Mouse (Mus musculus) lung, postnatal 4 days (tissue): ENCODE measurements at regions not wholly inside any gene's neighbourhood (a gene's known extent, or its start where the extent isn't known, plus 50 kb on each side); places are given as distances from the start of the nearest gene placed in this dataset.
A peak's percentile ranks its signal among the peaks of the same experiment; 100 is the strongest.

ENCODE experiments used
- DNase-seq, 2 experiments: peaks; one replicate each; pipeline ENCODE4 v3.0.0; 2021

DNA sequence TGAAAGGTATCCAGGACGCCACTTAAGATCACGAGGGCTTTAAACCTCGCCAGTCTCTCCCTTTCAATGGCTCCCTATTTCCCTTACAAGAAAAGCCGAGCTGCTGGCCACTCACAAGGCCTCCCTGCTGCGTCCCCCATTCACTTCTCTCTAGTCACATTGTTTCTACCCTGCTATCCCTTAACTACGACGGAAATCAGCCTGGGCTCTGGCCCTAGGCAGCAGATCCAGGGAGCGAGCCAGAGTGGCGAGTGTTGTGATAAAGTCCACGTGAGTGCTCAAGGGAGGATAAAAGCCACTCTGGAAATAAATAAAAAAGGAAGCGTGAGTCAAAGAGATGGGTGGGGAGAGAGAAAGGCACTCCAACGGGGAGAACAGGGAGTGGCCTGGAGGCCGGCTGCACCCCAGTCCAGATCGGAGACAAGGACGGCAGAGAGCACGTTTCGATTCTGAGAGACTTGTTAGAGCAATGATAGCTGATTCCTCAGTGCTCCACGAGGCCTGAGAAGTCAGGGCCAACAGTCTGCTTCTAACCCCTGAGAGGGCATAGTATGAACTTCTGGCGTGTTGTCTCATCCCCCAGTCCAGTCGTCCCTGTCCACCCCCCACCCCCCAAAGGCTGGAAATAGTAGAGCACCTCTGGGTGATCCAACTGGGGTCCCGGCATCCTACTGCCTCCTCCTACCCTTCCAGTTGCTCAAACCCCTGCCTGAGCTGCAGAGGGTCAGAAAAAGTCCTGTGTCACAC is 84.8 kb upstream of the Calm2 start:
- peak; percentile 45 to 48 for DNase-seq

- DNase-seq, result peak in 1 of 2 experiments; percentile 19
These were observed 85.4 kb upstream of the Calm2 start for GRCm38 (mm10) chr17:87532158-87532545.

- DNase-seq, result no peak
These were observed 86.0 kb upstream of the Calm2 start for GRCm38 (mm10) chr17:87532762-87533161.

GRCm38 (mm10) chr17:87549568-87549967 is 86.2 kb upstream of the Epcam start:
- DNase-seq, result no peak

DNA sequence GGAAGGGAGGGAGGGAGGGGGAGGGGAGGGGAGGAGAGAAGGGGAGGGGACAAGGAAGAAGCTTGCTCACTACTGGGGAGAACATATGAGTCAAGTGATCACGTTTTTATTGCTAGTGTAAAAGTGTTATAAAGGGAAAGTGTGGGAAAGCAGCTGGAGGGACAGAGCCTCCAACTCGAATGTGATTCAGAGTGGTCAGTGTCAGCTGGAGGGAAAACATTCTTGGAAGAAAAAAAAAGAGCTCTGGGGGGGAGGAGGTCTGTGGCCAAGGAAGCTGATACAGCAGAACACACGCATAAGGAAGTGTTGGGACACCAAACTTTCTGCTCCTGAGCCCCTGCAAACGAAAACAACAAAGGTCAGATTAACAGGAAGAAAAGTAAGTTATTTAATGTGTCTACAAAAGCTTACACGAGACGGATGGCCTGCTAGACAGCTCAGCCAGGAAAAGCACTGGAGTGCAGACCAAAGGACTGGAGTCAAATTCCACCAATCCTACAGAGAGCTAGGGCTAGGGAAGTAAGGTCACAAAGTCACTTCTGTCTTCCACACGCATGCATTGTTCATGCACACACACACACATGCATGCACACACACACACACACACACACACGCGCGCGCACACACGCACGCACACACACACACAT is 85.1 kb upstream of the Epcam start:
- DNase-seq, result no peak

- no peak for DNase-seq
These were observed 81.2 kb upstream of the Epcam start for GRCm38 (mm10) chr17:87554561-87554960.

- no peak for DNase-seq
These were observed 77.4 kb upstream of the Epcam start for GRCm38 (mm10) chr17:87558419-87558818.

DNA sequence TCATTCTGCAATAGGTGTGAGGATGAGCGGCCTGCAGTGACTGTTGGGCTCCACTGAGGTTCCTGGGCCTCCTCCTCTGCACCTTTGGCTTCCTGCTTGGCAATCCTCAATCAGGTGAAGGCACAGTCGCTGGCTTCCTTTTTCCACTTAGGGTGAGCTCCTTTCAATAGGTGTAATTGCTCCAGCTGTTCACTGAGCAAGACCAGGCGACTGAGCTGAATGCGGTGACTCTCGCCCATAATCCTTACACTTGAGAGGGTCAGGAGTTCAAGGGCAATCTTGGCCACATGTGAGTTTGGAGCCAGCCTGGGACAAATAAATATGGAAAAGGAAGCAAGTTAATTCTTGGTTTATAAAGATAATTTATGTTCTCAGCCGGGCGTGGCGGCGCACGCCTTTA is 76.1 kb upstream of the Epcam start:
- DNase-seq, result no peak

GRCm38 (mm10) chr17:87560923-87561322 is 74.9 kb upstream of the Epcam start:
- no peak for DNase-seq

DNA sequence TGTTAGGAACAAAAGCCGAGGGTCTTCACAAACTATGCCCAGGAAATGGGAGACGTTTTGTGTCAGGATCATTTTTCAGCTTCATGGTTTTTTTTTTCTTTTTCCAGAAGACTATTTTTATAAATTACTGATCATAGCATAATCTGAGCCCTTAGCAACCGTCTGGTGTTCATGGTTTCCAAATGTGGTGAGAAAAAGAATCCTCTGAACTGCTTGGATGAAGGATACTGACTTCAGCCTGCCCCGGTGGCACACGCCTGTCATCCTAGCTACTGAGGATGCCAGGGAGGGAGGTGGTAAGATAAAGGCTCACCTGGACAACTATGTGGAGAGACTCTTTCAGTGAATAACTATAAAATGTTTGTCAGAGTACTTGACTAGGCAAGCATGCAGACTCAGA is 72.4 kb upstream of the Epcam start:
- no peak for DNase-seq

DNA sequence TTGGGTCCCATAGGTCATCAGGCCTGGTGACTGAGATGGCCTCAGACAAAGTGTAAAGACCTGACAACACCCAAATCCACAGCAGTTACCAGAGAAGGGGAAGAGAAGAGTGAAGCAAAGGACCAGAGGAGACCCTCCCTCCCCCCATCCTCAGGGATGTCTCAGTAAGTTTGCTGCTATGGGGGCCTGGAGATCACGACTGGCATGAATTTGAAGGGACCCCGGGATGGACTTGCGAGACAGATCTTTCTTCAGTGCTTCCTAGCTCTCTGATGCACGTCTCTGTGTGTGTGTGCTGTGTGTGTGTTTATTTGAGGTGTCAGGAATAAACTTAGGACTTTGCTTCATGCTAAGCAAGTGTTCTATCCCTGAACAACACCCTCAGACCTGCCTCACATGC is 70.1 kb upstream of the Epcam start:
- DNase-seq, result no peak

DNA sequence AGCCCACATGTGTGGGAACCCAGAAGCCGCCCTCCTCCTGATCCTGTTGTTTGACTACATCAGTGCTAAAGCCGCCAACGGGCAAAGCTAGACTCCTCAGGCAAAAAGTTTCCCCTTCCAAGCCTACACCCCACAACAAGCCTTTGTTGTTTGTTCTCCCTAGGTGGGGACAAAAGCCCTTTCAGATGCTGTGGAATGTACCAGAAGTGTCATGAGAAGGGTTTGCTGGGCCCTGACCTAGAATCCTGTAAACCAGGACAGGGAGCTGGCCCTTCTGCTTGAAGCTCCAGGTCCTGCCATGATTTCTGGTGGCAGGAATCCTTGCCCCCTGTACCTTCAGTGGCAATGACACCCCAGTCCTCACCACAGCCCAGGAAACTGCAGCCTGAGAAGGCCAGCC is 69.5 kb upstream of the Epcam start:
- no peak for DNase-seq

DNA sequence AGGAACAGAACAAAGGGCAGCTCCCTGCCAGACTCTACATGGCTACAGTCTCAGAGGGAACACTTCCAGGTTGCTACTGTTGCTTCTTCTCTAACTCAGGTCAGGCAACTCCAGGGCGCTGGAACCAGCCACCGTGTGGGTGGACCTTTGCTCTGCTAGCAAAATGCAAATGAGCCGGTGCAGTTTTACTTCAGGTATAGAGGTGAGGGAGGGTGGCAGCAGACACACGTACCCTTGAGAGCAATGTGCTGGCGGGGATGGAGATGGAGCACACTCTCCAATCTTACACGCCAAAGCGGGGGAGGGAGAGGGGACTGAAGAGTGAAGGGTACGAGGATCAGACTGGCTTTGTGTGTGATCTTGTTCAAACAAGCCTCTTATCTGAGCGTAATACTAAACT is 68.8 kb upstream of the Epcam start:
- no peak for DNase-seq

- no peak for DNase-seq
These were observed 68.3 kb upstream of the Epcam start for GRCm38 (mm10) chr17:87567475-87567874.

- no peak for DNase-seq
These were observed 65.8 kb upstream of the Epcam start for GRCm38 (mm10) chr17:87569981-87570380.

GRCm38 (mm10) chr17:87570676-87571344 is 65.0 kb upstream of the Epcam start:
- DNase-seq, result no peak

DNA sequence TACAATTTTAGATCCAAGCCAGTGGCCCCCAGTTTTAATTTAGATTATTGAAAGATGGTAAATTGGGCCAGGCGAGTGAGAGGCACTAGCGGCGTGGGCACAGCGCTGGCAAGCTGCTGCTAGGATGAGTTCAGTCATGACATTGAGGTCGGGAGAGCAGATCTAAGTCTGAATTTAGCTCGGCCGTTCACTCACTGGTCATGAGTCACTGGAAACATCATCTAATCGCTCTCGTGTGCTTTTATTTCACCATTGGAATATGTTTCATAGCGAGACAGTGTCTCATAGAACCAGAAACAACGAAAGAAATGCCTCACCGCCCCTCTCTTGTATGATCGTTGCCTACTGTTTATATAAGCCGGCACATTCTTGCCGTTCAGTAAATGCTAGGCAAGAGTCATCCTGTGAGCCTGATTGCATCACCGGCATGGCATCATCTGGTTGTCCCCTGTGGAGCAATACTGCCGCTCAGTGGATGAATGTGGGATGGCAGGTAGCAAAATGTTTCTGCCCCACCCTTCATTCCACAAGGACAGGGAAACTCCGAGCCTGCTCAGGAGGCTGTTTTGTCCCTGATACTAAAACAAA is 64.3 kb upstream of the Epcam start:
- DNase-seq, result peak; percentile 88 to 95

DNA sequence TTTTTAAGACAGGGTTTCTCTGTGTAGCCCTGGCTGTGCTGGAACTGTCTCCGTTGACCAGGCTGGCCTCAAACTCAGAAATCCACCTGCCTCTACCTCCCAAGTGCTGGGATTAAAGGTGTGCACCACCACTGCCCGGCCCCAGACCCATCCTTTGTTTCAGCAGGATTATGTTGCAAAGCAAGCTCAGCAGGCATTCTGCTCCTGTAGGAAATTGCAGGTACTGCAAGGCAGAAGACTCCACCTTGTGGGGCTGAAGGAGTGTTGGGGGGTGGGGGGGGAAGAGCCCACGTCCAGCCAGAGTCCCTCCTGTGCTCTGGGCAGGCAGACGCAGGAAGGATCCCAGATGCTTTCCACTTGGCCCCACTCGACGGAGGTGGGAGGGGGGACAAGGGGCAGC is 52.2 kb upstream of the Epcam start:
- no peak for DNase-seq

GRCm38 (mm10) chr17:87585355-87585754 is 50.4 kb upstream of the Epcam start:
- no peak for DNase-seq
